Mouse (Mus musculus) thymus, adult 18-20 months (tissue): ENCODE measurements around the gene Dand5.

Experiments
- DNase-seq, 2 experiments: peaks; one replicate each; pipeline ENCODE4 v3.0.0; 2022; ENCODE audit warnings: mixed read lengths in 2 of 2

The Dand5 gene

GRCm38 (mm10) chr8:84799136-84799931 lies 23.3 kb downstream of the Dand5 start:
- no peak for DNase-seq

- no peak for DNase-seq
These were observed 24.0 kb downstream of the Dand5 start for GRCm38 (mm10) chr8:84798446-84799135.

- no peak for DNase-seq
These were observed 24.7 kb downstream of the Dand5 start for GRCm38 (mm10) chr8:84797971-84798370.

GRCm38 (mm10) chr8:84797256-84797797 lies 25.3 kb downstream of the Dand5 start:
- DNase-seq, result no peak

- DNase-seq, result no peak
These were observed 28.1 kb downstream of the Dand5 start for GRCm38 (mm10) chr8:84794486-84794885.

- no peak for DNase-seq
These were observed 28.7 kb downstream of the Dand5 start for GRCm38 (mm10) chr8:84793791-84794485.

- DNase-seq, result no peak
These were observed 29.5 kb downstream of the Dand5 start for GRCm38 (mm10) chr8:84793134-84793533.

GRCm38 (mm10) chr8:84792429-84792947 lies 30.1 kb downstream of the Dand5 start:
- DNase-seq, result no peak

- no peak for DNase-seq
These were observed 32.1 kb downstream of the Dand5 start for GRCm38 (mm10) chr8:84790537-84790936.

- no peak for DNase-seq
These were observed 32.7 kb downstream of the Dand5 start for GRCm38 (mm10) chr8:84789855-84790486.

- DNase-seq, result no peak
These were observed 33.3 kb downstream of the Dand5 start for GRCm38 (mm10) chr8:84789345-84789744.

- DNase-seq, result no peak
These were observed 33.7 kb downstream of the Dand5 start for GRCm38 (mm10) chr8:84788896-84789295.

GRCm38 (mm10) chr8:84787523-84788302 lies 34.9 kb downstream of the Dand5 start:
- DNase-seq, result no peak

GRCm38 (mm10) chr8:84786801-84787467 lies 35.7 kb downstream of the Dand5 start:
- DNase-seq, result no peak

- no peak for DNase-seq
These were observed 36.6 kb downstream of the Dand5 start for GRCm38 (mm10) chr8:84785756-84786677.

GRCm38 (mm10) chr8:84785506-84785755 lies 37.2 kb downstream of the Dand5 start:
- DNase-seq, result no peak

GRCm38 (mm10) chr8:84784681-84785505 lies 37.7 kb downstream of the Dand5 start:
- DNase-seq, result no peak

- DNase-seq, result no peak
These were observed 38.6 kb downstream of the Dand5 start for GRCm38 (mm10) chr8:84783919-84784581.
